Mouse (Mus musculus) T-helper 17 cell (primary cell): ENCODE data around the gene Ppp1r14d.

Source experiments
- in situ Hi-C, 2 experiments: fragments of 300-600 bp; cut with MboI, MseI; formaldehyde crosslinking; loops; 1 replicate in 1 of 2; 2 replicates in 1 of 2; pipeline ENCODE4 v1.15.1; 2025; ENCODE audit warnings: high pct_unique_total_duplicates in 2 of 2

Gene Ppp1r14d

DNA sequence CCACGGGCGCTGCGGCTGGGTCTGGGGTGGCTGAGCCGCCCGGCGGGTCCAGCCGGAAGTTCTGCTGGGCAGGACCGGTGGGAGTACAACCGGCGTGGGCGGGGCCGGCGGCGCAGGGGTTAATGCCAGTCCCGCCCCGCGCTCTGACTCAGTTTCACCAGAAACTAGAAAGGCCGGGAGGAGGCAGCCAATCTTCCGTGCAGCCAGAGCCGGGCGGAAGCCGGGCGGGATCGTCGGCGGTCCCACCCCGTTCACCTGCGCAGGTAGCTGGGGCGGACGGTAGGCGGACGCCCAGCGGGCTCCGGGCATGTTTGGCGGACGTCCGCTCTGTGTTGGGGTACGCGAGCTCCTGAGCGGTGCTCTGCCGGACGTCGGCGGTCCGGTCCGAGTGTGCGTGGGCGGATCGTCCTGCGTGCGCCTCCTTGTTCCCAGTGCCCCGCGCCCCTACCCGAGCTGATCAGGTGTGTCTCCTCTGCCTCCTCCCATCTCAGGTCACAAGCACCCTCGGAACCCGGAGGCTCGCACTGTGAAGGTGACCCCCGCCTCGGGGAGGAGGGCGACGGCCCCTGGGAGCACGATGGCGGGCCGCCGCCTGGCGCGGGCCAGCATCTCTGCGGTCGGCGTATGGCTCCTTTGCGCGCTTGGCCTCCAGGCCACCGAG lies 7.6 kb upstream of the Ppp1r14d start, which contains the start of gene Spint1:
Spint1 (plus strand) TSS at position 153 of the 661 bp plus-strand sequence.
- in situ Hi-C loops = no loop called here

DNA sequence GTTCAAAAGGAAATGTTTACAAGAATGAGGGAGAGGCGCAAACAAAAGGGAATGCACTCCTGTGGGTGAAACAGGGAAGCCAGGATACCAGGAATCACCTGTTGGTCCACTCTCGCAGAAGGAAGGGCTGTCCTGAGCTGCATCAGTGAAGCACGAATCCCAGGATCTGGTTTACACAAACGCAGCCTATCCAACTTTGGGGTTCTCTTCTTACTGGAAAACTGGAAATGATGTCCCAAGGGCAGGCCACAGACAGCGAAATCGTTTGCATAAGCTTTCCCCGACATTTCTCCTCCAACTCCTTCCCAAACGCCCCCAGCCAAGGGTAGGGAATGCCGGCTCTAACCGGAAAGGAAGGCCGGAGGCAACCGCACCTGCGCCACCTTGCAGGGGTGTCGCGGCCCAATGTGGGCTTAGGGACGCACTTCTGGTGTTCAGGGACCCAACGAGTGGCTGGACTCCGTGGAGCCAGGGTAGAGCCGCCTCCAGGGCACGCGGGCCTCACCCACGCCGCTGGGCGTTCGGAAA lies 7.0 kb upstream of the Ppp1r14d start:
- in situ Hi-C loops = no loop called here

DNA sequence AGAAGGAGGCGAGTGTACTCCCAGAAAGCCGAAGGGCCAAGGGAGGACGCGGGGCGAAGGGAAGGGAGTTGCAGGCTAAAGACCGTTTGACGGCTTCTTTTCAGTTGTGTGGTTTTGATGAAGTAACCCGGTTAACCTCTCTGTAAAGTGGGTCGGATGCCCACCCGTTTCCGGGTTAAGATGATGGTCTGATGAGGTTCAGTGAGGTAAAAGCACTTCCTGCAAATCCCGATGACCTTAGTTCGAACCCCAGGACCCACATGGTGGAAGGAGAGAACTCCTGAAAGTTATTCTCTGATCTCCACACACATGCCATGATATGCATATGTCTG lies 20.6 kb downstream of the Ppp1r14d start:
- in situ Hi-C loops = no loop called here

DNA sequence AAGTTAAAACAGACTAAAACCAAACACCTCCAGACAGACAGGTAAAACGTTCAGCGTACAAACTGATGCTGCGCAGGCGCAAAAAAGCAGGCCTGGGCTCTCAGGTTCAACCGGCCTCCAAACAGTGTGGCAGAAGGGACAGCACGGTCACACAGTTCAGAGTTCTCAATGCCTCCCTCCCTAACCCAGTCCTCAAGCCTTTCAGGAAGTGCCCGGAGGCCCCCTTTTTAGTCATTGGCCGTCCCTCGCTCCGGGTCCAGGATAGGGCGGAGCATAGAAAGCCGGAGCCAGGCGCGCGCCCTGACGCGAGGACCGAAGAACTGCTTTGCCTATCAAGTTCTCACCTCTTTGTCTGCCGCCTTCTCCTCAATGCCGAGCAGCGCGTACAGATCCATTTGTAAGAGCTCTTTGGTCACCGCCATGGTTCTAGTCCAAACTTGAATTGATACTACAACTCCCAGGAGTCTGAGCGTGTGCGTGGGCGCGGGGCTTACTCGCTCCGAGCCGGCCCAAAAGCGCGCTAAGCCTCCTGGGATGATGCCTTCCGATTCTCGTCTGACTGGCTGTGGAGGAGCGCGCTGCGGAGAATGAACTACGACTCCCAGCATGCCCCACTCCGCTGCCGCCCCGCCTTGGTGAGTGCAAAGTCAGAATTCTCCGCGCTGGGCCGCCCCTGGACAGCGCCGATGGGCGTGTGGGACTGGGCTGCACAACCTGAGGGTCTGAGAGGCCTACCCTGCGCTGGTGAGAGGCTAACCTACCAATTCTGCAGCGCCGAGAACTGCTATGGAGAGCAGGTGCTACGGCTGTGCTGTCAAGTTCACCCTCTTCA lies 21.1 kb downstream of the Ppp1r14d start, which contains the start of the genes Zfyve19 and Dnajc17:
Zfyve19 (plus strand) TSS at position 274 of the 832 bp plus-strand sequence.
Dnajc17 (minus strand) TSS at position 452 of the 832 bp plus-strand sequence.
- in situ Hi-C loops = no loop called here

DNA sequence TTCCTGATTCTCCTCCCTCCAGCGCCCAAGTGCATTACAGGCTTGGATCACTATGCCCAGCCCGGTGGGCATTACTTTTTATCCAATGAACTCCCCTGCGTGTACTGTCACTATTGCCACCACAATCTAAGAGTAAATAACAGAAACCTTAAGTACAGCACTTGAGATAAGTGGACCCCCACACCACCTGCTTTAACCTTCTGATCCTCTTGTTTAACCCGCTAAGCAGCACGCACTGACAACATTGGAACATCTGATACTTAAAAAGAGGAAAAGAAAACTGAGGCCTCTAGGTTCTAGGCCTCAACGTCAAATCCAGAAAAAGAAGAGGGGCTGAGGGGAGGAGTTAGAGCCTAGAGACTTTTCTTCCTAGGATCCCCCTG lies 21.8 kb downstream of the Ppp1r14d start:
- in situ Hi-C loops = no loop called here

DNA sequence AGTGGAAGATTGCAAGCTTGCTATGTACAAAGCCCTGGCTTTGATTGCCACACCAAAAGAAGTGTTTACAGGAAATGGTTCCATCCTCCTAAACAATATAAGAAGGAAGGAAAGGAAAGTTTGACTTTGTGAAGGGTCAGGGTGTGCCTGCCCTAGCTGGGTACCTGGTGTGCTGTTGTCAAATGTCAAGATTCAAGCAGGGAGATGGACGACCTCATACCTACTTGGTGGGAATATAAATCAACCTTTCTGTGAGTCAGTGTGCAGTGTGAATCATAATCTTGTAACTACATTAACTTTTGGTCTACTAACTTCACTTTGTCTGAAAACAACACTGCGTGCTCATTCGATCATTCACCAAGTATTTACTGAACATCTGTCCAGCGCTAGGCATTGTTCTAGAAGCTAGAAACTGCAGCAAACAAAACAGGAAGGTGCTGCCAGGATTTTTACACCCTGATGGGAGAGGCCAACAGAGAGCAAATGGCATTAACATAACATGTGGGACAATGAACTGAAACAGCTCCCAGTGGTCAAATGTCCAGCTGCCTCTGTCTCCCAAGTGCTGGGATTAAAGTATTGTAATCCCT lies 25.7 kb downstream of the Ppp1r14d start:
- in situ Hi-C loops = no loop called here

DNA sequence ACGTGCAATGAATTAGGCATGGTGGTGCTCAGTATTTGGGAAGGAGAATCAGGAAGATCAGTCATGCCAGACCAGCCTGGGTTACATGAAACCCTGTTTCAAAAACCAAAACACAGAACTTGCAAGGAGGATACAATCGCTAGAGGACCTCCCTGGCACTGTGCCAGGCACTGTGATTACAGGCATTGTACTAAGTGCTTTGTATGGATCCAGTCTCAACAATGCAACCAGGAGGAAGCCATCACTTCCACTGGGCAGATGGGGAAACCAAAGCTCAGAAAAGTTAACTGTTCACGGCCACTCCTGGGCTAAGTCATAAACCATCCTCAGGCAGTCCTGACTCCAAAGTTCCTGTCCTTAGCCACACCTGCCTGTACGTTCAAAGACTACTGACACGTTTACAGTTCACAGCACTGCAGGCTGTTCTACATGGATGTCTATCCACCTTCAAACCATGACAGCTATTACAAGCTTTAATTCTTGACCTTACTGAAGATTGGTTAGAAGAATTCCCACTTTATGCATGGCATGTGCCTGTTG lies 26.7 kb downstream of the Ppp1r14d start:
- in situ Hi-C loops = no loop called here

DNA sequence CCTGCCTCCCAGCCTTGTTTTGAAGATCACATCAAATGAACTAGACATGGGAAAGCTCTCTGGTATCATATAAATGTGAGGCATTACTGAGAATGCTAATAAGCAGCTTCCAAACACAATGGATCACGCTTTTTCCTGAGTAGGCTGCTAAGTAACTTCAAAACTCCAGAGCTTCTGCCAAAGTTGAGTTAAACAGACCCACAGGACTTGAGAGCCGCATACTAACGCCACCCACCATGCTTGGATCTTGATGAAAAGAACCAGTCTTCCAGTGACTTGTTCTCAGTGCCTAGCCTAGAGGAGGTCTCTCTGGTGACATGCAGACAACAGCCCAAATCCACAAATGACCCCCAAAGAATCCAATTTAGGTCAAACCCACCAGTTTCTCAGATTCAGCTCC lies 30.8 kb downstream of the Ppp1r14d start:
- in situ Hi-C loops = loop anchor here in 1 of 2 experiments (5.0 kb wide), 1 partner anchor 37 kb away; no protein-coding TSS in a partner anchor

DNA sequence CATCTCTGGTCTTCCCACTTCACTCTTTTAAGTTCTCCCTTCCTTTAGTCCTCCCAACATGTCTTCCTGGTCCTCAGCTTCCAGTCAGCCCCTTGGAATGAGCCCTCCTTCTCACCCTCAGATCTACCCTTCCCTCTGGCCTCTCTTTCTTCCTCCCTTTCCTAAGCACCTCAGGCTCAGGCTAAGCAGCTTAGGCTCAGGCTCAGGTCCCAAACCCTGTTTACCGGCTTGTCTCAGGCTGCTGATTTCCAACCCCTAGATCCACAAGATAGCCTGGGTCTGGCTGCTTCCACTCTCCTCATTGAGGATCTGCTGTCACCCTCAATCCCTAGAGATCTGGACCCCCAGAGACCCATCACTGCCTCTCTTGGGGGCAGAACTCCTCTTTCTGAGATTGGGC lies 31.7 kb downstream of the Ppp1r14d start:
- in situ Hi-C loops = loop anchor here in 1 of 2 experiments (5.0 kb wide), 1 partner anchor 36 kb away; no protein-coding TSS in a partner anchor

DNA sequence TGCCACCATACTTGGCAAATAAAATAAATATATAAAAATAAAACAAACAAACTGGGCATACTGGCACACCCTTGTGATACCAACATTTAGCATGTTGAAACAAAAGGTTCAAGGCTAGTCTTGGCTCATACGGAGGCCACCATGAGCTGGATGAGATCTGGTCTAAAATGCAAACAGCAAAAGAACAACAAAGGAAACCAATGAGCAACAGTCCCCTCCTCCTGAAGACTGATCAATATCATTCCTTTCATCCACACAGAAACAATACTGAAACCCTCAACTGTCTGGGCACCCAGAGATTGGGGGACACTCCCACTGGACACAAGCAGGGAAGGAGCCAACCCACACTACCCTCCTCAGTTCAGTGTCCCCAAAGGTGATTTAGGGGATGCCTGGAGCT lies 32.2 kb downstream of the Ppp1r14d start:
- in situ Hi-C loops = loop anchor here in 1 of 2 experiments (5.0 kb wide), 1 partner anchor 35 kb away; no protein-coding TSS in a partner anchor

DNA sequence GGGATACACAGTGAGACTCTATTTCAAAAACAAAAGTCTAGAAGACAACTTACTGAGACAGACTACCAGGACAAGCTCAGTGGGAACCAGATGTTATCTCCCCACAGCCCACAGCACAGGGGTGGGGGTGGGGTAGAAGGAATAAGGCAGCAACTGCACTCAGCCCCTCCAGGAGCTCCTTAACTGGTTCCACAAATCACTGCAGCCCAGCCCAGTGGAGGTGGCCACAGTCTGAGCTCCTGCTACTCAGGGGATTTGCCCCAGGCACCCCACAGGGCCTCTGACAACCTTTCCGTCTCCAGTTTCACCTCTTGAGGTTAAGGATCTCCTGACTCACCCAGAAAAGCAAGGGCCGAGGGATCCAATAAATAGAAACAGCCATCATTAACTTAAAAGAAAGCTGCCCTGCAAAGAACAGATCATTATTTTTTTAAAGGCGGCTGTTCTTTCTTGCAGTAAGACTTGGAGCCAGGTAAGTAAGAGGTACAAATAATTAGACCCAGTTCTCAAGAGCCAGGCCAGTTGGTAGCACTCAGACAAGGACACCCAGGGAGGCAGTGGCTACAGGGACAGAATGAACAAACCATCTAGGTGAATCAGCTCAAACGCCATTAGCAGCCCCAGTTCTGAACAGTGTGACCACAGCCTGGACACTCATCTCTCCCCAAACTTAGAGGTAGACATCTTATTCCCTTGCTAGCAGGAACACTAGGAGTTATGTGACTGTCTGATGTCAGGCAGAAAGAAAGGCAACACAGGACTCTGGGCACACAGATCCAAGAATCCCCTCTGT lies 33.2 kb downstream of the Ppp1r14d start:
- in situ Hi-C loops = loop anchor here in 1 of 2 experiments (5.0 kb wide), 1 partner anchor 34 kb away; no protein-coding TSS in a partner anchor

DNA sequence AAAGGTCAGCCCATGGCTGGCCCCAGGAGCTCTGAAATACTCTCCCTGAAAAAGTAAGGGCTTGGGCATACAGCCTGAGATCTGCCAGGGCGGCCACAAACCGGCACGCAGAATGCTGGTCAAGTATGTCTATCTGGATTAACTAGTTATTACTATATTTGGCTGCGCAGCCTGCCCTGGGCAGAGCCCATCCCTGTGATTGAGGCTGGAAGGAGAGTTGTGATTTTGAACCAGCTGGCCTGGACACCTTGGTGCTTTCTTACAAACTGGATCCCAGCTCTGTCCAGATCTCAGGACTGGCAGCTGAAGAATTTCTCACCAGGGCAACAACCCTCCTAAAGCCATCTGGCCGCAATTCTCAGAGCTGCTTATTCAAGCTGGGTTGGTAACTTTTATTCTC lies 35.6 kb downstream of the Ppp1r14d start:
- in situ Hi-C loops = no loop called here

DNA sequence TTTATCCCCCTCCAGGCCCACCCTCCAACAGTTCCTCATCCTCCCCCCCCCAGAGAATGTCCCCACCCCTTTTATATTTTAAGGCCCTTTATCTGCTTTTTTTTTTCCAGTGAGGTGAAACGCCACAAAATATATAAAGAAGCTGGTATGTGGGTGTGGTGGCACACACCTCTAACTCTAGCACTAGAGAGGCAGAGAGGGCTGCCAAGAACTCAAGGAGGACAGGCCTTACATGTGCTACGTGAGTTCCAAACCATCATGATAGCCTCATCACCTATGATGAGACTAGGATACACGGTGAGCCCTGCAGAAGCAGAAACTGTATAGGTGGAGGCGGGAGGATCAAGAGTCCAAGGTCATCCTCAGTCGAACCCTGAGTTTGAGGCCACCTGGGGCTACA lies 38.7 kb downstream of the Ppp1r14d start:
- in situ Hi-C loops = no loop called here

DNA sequence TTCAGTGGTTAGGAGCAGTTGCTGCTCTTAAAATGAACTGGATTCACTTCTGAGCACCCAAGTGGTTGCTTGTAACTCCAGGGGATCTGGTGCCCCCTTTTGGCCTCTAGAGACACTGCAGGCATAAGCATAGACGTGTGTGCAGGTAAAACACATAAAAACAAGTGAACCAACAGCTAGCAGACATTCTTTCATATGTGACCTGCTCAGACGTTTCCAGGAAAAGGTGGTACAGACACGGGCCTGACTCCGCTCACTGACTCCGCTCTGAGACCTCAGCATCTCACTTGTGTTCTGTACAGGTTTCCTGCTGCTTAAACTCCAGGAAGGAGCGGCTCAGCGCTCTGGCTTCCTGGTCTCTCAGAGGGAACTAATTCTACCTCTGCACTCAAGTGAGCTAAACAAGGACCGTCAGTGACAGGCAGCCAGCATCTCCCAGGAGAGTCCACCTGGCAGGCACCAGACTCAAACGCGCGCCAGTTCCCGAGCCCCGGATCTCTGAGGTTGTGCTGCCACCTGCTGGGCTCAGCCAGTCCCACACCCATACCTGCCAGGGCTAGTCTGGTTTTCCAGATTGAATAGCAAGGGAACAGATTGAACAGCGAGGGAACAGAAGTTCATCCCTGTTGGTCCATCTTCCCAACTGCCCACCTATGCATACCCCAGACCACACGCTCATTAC lies 40.5 kb downstream of the Ppp1r14d start:
- in situ Hi-C loops = loop anchor here in 1 of 2 experiments (5.0 kb wide), 1 partner anchor 172 kb away; no protein-coding TSS in a partner anchor

DNA sequence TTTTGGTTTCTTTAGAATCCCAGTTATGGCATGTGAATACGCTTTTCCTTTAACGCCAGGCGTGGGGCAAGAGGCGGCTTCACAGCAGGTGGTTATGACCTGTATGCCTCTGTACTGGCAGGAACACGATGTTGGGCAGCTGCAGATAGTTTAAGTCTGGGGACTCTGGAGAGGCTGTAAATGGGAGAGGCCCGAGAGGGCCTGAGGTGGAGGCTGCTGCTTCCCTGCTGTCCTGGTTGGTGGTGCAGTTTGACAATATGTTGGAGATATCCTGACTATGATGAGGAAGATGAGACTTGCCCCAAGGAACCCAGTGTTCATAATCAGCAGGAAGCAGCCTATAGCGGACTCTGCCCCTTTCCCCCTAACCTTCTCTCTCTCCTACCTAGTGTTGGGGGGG lies 46.8 kb downstream of the Ppp1r14d start:
- in situ Hi-C loops = no loop called here

DNA sequence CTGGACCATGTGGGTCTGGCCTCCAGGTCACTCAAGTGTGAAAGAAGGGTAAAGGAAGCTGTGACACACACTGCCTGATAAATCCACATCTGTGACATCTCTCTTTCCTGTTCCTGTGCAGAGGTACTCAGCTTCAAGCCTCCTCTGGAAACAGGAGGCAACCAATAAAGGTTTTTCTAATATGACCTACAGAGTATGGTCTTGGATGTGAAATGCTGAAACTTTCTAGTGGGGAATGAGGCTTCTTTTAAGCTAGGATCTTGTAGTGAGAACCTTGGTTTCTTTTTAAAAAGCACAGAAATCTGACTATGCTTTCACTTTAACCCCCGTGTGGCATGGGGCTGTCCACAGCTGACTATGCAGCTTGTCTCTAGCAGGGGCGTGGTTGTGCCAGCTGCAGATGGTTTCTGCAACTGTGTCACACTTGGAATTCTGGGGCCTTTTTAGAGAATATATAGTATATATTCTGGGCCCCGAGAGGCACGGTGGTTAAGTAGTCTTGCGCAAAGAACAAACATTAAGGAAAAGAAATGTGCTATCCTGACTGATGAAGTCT lies 52.2 kb downstream of the Ppp1r14d start:
- in situ Hi-C loops = no loop called here

DNA sequence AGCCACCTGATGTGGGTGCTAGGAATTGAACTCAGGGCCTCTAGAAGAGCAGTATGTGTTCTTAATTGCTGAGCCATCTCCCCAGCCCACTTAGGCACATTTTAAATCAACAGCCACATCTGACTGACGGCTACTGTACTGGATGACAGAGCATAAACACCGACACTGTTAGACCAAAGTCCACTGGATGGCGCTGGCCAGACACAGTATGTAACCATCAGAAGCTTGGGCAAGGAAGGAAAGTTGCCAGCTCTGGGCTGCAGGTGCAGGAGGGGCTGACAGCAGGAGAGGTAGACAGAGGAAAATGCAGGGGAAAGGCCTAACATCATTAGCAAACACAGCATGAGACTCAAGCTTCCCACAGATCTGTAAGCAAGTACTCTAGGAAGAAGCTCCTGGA lies 52.9 kb downstream of the Ppp1r14d start:
- in situ Hi-C loops = no loop called here

DNA sequence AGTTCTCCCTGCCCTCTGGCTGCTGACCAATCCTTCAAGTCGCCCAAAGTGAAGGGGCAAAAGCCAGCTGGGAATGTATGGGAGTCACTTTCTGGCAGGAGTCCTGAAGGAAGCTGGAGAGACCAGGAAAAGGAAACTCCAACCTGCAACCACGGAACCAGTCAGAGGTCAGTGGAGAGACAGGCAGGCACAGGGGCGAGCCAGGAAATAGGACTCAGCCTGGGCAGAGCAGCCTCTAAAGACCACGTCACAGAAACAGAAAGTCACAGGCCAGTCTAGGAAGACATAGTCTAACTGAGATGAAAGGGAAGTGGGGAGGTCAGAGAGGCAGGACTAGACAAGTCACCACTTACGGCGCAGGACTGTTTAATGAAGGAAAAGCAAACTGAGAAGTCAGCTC lies 54.1 kb downstream of the Ppp1r14d start:
- in situ Hi-C loops = no loop called here

DNA sequence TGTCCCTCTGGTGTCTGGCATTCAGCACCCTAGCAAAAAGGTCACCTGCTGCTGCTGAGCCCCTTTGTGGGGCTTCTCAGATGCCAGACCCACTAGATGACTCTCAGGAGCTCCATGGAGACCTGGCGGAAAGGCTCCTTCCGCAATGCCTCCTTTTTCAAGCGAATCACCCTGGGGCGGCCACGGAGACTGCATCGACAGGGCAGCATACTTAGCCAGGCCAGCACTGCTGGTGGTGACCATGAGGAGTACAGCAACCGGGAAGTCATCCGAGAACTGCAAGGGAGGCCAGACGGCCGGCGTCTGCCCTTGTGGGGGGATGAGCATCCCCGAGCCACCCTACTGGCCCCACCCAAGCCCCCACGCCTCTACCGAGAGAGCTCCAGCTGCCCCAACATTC lies 54.8 kb downstream of the Ppp1r14d start:
- in situ Hi-C loops = no loop called here
